Mouse (Mus musculus) embryonic facial prominence, embryonic 11.5 days (tissue): Measurements from ENCODE around the gene Gapdh. TPM values are rescaled to one million over a fixed set of nuclear protein-coding genes. Genes with fewer than 3 reads are reported as not detected.
"Not testable (repeated sequence)": the region's sequence is repeated elsewhere in the genome, so short reads cannot be mapped to it uniquely, and the experiment has no call there.

Experiments used
- ATAC-seq: fragments of 200-750 bp; cut with Nextera tagmentation; replicated peaks from 2 replicates; pipeline ENCODE4 v1.8.0; 2017; ENCODE audit warnings: low read depth; ENCODE audit not compliant: insufficient number of reproducible peaks, low FRiP score, low TSS enrichment
- DNase-seq: peaks from one replicate; pipeline ENCODE4 v3.0.0-alpha.2; 2015; ENCODE audit warnings: low spot score
- H3K27ac ChIP-seq: fragments of 300-500 bp; sonication (generic); replicated peaks from 2 replicates; pipeline ENCODE4 v1.5.1; 2014; ENCODE audit warnings: mild to moderate bottlenecking, low read depth, low read length, control low read depth
- H3K27me3 ChIP-seq: fragments of 300-500 bp; sonication (generic); 2 replicates; pipeline ENCODE4 v1.6.1; 2014; ENCODE audit warnings: mild to moderate bottlenecking, low read length, moderate library complexity, mixed read lengths; ENCODE audit not compliant: control insufficient read depth, insufficient read depth
- H3K36me3 ChIP-seq: fragments of 300-500 bp; sonication (generic); replicated peaks from 2 replicates; pipeline ENCODE4 v1.6.1; 2014; ENCODE audit warnings: low read depth, mild to moderate bottlenecking, low read length, moderate library complexity, mixed read lengths; ENCODE audit not compliant: control insufficient read depth, insufficient read depth
- H3K4me1 ChIP-seq: fragments of 300-500 bp; sonication (generic); 2 replicates; pipeline ENCODE4 v1.6.1; 2014; ENCODE audit warnings: low read length, mixed read lengths; ENCODE audit not compliant: control insufficient read depth, insufficient read depth
- H3K4me2 ChIP-seq: fragments of 300-500 bp; sonication (generic); 2 replicates; pipeline ENCODE4 v1.6.1; 2014; ENCODE audit warnings: low read depth, mild to moderate bottlenecking, control low read depth, low read length, moderate library complexity
- H3K4me3 ChIP-seq: fragments of 300-500 bp; sonication (generic); 2 replicates; pipeline ENCODE4 v1.5.1; 2014; ENCODE audit warnings: low read depth, low read length, control low read depth
- H3K9ac ChIP-seq: fragments of 300-500 bp; sonication (generic); replicated peaks from 2 replicates; pipeline ENCODE4 v1.6.1; 2014; ENCODE audit warnings: mild to moderate bottlenecking, control low read depth, low read length
- H3K9me3 ChIP-seq: fragments of 300-500 bp; sonication (generic); replicated peaks from 2 replicates; pipeline ENCODE4 v1.6.1; 2016; ENCODE audit warnings: mild to moderate bottlenecking, low read length, inconsistent platforms, mixed read lengths; ENCODE audit not compliant: control insufficient read depth
- WGBS: fragments of 180-500 bp; shearing (Covaris S2); extraction: QIAGEN DNeasy Blood & Tissue Kit; methylation state at CpG from one replicate; pipeline ENCODE4 v1.1.7; 2014; 5-methylcytosine and 5-hydroxymethylcytosine counted together
- polyA plus RNA-seq: library from polyadenylated mRNA; unstranded; fragments of >200 nt; fragmentation: Nextera tagmentation; extraction: Ambion mirVana; gene quantifications from 2 replicates; pipeline ENCODE4 v1.2.1, GENCODE M21; 2014

Gapdh gene
- polyA plus RNA-seq, 1 experiment from 2014 or later = 2,314 TPM

- peak overlapping the region; percentile 87 for H3K27ac ChIP-seq
- peak overlapping the region; percentile 90 for H3K4me3 ChIP-seq
- DNase-seq = peak; percentile 89
- peaks cover 13% of the 10 kb centered on the region for H3K4me1 ChIP-seq
- peak; percentile 14 for ATAC-seq
- WGBS = under 1% methylated on average over 39 of the region's 39 CpGs
- peak overlapping the region; percentile 98 for H3K9ac ChIP-seq
- no peaks in the 10 kb centered on the region for H3K9me3 ChIP-seq
- H3K36me3 ChIP-seq = peaks cover 14% of the 10 kb centered on the region
- H3K4me2 ChIP-seq = peak overlapping the region; percentile 83
- no peaks in the 10 kb centered on the region for H3K27me3 ChIP-seq
Observed at GRCm38 (mm10) chr6:125164672-125165327, 1.5 kb downstream of the Gapdh start.

GRCm38 (mm10) chr6:125163801-125164657 is 2.2 kb downstream of the Gapdh start:
- Histone ChIP-seq H3K4me1 (peaks cover 13% of the 10 kb centered on the region), H3K4me2 (peak overlapping the region; percentile 83), H3K9me3 (no peaks in the 10 kb centered on the region), H3K27ac (peak overlapping the region; percentile 87), H3K36me3 (peaks cover 9% of the 10 kb centered on the region), H3K9ac (peak overlapping the region; percentile 98), H3K4me3 (peak overlapping the region; percentile 90), H3K27me3 (no peaks in the 10 kb centered on the region)
- DNase-seq (peak; percentile 51), ATAC-seq (no peak)
- WGBS = 2% methylated on average over 20 of the region's 20 CpGs

GRCm38 (mm10) chr6:125162615-125163305 is 3.5 kb downstream of the Gapdh start:
- not testable (repeated sequence) for H3K9me3 ChIP-seq, ATAC-seq, H3K4me3 ChIP-seq, H3K27ac ChIP-seq, H3K9ac ChIP-seq, H3K27me3 ChIP-seq, H3K4me2 ChIP-seq, DNase-seq, H3K36me3 ChIP-seq
- H3K4me1 ChIP-seq = peaks cover 12% of the 10 kb centered on the region
- 80% methylated on average over 9 of the region's 16 CpGs for WGBS

GRCm38 (mm10) chr6:125161971-125162370 is 4.3 kb downstream of the Gapdh start:
- not testable (repeated sequence) for H3K27me3 ChIP-seq, H3K36me3 ChIP-seq, H3K4me1 ChIP-seq, H3K9me3 ChIP-seq, H3K4me3 ChIP-seq, H3K4me2 ChIP-seq, H3K9ac ChIP-seq, H3K27ac ChIP-seq, ATAC-seq
- peak; percentile 77 for DNase-seq
- 14% methylated on average over 3 of the region's 5 CpGs for WGBS

GRCm38 (mm10) chr6:125160854-125161760 is 5.2 kb downstream of the Gapdh start:
- H3K27me3 ChIP-seq = no peaks in the 10 kb centered on the region
- no peak overlapping the region for H3K4me2 ChIP-seq
- no peaks in the 10 kb centered on the region; the same call in 1 of the 2 replicates for H3K36me3 ChIP-seq
- no peaks in the 10 kb centered on the region for H3K9me3 ChIP-seq
- ATAC-seq = no peak
- H3K4me3 ChIP-seq = no peak overlapping the region
- peaks cover 2% of the 10 kb centered on the region for H3K4me1 ChIP-seq
- H3K27ac ChIP-seq = 0 out of 2 replicates have a peak overlapping the region, but pooled peaks have one; percentile 20
- WGBS = 13% methylated on average over 22 of the region's 22 CpGs
- H3K9ac ChIP-seq = 0 out of 2 replicates have a peak overlapping the region, but pooled peaks have one; percentile 6
- peak; percentile 66 for DNase-seq

GRCm38 (mm10) chr6:125160558-125160853 is 5.8 kb downstream of the Gapdh start:
- H3K4me1 ChIP-seq = peaks cover 2% of the 10 kb centered on the region

GRCm38 (mm10) chr6:125159773-125160557 is 6.3 kb downstream of the Gapdh start:
- Histone ChIP-seq H3K9ac (no peak overlapping the region), H3K36me3 (no peaks in the 10 kb centered on the region; the same call in 1 of the 2 replicates), H3K9me3 (no peaks in the 10 kb centered on the region), H3K4me1 (peaks cover 2% of the 10 kb centered on the region), H3K27ac (no peak overlapping the region), H3K27me3 (no peaks in the 10 kb centered on the region), H3K4me3 (no peak overlapping the region), H3K4me2 (no peak overlapping the region)
- no peak for DNase-seq
- no peak for ATAC-seq
- 85% methylated on average over 7 of the region's 7 CpGs for WGBS

More at GRCm38 (mm10) chr6:125160558-125160853, 5.8 kb downstream of the Gapdh start:
- Histone ChIP-seq H3K27ac (no peak overlapping the region), H3K4me2 (no peak overlapping the region), H3K9me3 (no peaks in the 10 kb centered on the region), H3K4me3 (no peak overlapping the region), H3K36me3 (no peaks in the 10 kb centered on the region; the same call in 1 of the 2 replicates), H3K27me3 (no peaks in the 10 kb centered on the region), H3K9ac (no peak overlapping the region)
- DNase-seq = no peak
- no peak for ATAC-seq
- 79% methylated on average over 10 of the region's 10 CpGs for WGBS
